Mouse (Mus musculus) cerebellum, adult 2 months (tissue): ENCODE data around the gene Thap7. TPM values are rescaled to one million over a fixed set of nuclear protein-coding genes. Genes with fewer than 3 reads are reported as not detected.
"Not testable (repeated sequence)": the region's sequence is repeated elsewhere in the genome, so short reads cannot be mapped to it uniquely, and the experiment has no call there.

Source experiments
- DNase-seq, 2 experiments: peaks; one replicate each; pipeline ENCODE4 v3.0.0; 2021
- H3K27ac ChIP-seq: fragments of 200-500 bp; 2 replicates; pipeline ENCODE4 v1.5.1; 2012; ENCODE audit warnings: low read length, control low read depth, inconsistent platforms; ENCODE audit not compliant: insufficient read depth
- H3K27me3 ChIP-seq: fragments of 200-500 bp; 2 replicates; pipeline ENCODE4 v1.6.1; 2012; ENCODE audit warnings: inconsistent platforms, mild to moderate bottlenecking, low read length, moderate library complexity; ENCODE audit not compliant: control insufficient read depth, insufficient read depth
- H3K4me1 ChIP-seq: fragments of 200-500 bp; 2 replicates; pipeline ENCODE4 v1.6.1; 2011; ENCODE audit warnings: low read length; ENCODE audit not compliant: control insufficient read depth, insufficient read depth
- H3K4me3 ChIP-seq: fragments of 200-500 bp; replicated peaks from 2 replicates; pipeline ENCODE3; 2011; ENCODE audit warnings: mild to moderate bottlenecking, low read depth, low read length, control low read depth; ENCODE audit not compliant: insufficient read depth
- CTCF ChIP-seq: fragments of 200-500 bp; IDR thresholded peaks from 2 replicates; pipeline ENCODE4 v1.5.1; 2011; ENCODE audit warnings: low read depth, mild to moderate bottlenecking, control low read depth, low read length, moderate library complexity, borderline replicate concordance; ENCODE audit not compliant: insufficient read depth
- POLR2A ChIP-seq: fragments of 200-500 bp; IDR thresholded peaks from 2 replicates; pipeline ENCODE4 v1.6.1; 2011; ENCODE audit warnings: low read length, control low read depth, borderline replicate concordance; ENCODE audit not compliant: insufficient read depth
- WGBS: fragments of 180-500 bp; shearing (Covaris S2); methylation state at CpG from one replicate; pipeline ENCODE4 v1.1.7; 2018; 5-methylcytosine and 5-hydroxymethylcytosine counted together
- polyA plus RNA-seq: library from polyadenylated mRNA; depleted of rRNA; stranded (reverse); fragments of >200 nt; gene quantifications from 2 replicates; pipeline ENCODE4 v1.2.3, GENCODE M21; 2012

The Thap7 gene
- polyA plus RNA-seq, 1 experiment, result 74.3 TPM

- H3K4me1 ChIP-seq, result peaks cover 18% of the 10 kb centered on the region
- TF ChIP-seq CTCF, result no peak; the same call in 1 of the 2 replicates
- peak; percentile 73; the same call in 1 of the 2 replicates for TF ChIP-seq POLR2A
- no peaks in the 10 kb centered on the region for H3K27me3 ChIP-seq
- H3K27ac ChIP-seq, result peak within 1 kb of the TSS; percentile 54
- peak within 1 kb of the TSS; percentile 84 for H3K4me3 ChIP-seq
- WGBS, result under 1% methylated on average over 50 of the region's 50 CpGs
- DNase-seq, result peak; percentile 92 to 94
Observed at GRCm38 (mm10) chr16:17508546-17509239, 22.2 kb downstream of the Thap7 start, which contains the start of gene Lztr1. Gene Lztr1 (plus strand): TSS chr16:17508688.

GRCm38 (mm10) chr16:17508031-17508430 lies 22.9 kb downstream of the Thap7 start:
- TF ChIP-seq CTCF, result 0 out of 2 replicates have a peak, but pooled peaks have one; percentile 7
- not testable (repeated sequence) for H3K27me3 ChIP-seq, DNase-seq
- H3K27ac ChIP-seq, result peak overlapping the region; percentile 39; the same call in 1 of the 2 replicates
- H3K4me1 ChIP-seq, result peaks cover 18% of the 10 kb centered on the region
- H3K4me3 ChIP-seq, result peak overlapping the region; percentile 84
- WGBS, result 20% methylated on average over 3 of the region's 3 CpGs

DNA sequence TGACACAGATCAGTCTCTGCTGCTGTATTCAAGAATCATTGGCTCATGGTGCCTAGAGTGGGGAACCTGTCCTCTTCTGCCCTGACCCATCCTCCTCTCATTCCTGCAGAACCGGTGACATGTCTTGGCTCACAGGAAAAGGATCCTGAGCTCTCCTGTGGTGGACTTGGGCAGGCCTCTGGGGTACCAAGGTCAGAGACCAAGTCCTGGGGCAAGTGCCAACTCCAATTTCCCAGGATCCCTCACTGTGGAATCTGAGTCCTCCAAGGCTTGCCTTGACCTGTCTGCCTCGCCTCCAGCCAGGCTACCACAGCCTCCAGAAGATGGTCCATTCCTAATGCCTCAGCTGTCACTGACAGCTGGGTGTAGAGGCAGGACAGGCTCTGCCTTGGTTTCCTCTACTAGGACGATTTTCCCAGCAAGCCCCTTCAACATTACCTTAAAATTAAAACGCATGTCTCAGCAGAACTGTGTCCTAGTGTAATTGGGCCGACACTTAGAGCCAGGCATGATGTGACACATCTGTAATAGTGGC lies 23.9 kb downstream of the Thap7 start:
- Histone ChIP-seq H3K27ac (no peak overlapping the region; the same call in 1 of the 2 replicates), H3K27me3 (no peaks in the 10 kb centered on the region), H3K4me3 (no peak overlapping the region), H3K4me1 (peaks cover 17% of the 10 kb centered on the region)
- WGBS, result 75% methylated on average over 5 of the region's 5 CpGs
- DNase-seq, result no peak
- TF ChIP-seq CTCF, result no peak
- no peak for TF ChIP-seq POLR2A

GRCm38 (mm10) chr16:17502681-17503080 lies 28.3 kb downstream of the Thap7 start:
- TF ChIP-seq POLR2A, result no peak
- TF ChIP-seq CTCF, result no peak
- 77% methylated on average over 4 of the region's 4 CpGs for WGBS
- Histone ChIP-seq H3K4me3 (no peak overlapping the region), H3K27ac (no peak overlapping the region), H3K27me3 (no peaks in the 10 kb centered on the region), H3K4me1 (peaks cover 15% of the 10 kb centered on the region)
- no peak for DNase-seq

- no peak overlapping the region for H3K27ac ChIP-seq
- no peak for TF ChIP-seq POLR2A
- TF ChIP-seq CTCF, result no peak
- WGBS, result 27% methylated on average over 10 of the region's 10 CpGs
- DNase-seq, result peak in 1 of 2 experiments; percentile 37
- H3K27me3 ChIP-seq, result no peaks in the 10 kb centered on the region
- peaks cover 41% of the 10 kb centered on the region for H3K4me1 ChIP-seq
- no peak overlapping the region for H3K4me3 ChIP-seq
Observed at GRCm38 (mm10) chr16:17499249-17499883, 31.6 kb downstream of the Thap7 start.

DNA sequence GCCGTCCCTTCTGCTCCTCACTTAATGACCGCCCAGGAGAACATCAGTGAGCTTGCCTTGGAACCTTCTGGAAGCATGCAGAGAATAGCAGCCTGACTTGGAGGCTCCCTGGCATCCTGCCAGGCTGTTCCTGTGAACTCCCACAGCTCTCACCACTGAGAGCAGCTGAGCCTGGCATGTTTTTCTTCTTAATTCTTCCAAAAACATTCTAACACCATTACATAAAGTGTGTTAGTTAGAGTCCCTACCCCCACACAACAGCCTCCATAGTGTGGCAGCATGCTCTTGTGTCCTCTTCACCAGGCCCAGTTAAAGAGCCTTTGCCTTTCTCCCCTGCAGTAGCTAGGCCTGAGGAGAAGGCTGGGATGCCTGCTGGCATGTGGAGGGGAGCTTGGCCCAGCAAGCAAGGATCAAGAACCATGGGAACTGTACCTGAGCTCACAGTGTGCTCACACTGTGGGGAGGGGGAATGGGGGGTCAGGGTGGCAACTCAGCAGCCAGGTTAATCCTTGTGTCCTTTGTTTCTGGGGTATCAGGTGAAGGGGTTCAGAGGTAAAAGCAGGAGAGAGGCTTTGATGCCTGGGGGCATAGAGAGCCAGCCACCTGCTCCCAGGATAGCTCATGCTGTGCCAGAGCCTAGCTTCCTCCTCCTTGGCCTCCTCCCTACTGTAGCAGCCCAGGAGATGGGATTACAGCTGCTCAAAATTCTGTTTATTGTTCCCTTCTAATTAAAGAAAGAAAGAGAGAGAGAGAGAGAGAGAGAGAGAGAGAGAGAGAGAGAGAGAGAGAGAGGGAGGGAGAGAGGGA lies 34.2 kb downstream of the Thap7 start:
- H3K4me1 ChIP-seq, result peaks cover 56% of the 10 kb centered on the region
- no peaks in the 10 kb centered on the region for H3K27me3 ChIP-seq
- H3K27ac ChIP-seq, result peak overlapping the region; percentile 95
- no peak overlapping the region for H3K4me3 ChIP-seq
- peak; percentile 77 to 84 for DNase-seq
- TF ChIP-seq POLR2A (no peak), CTCF (no peak)
- WGBS, result 2% methylated on average over 2 of the region's 2 CpGs

DNA sequence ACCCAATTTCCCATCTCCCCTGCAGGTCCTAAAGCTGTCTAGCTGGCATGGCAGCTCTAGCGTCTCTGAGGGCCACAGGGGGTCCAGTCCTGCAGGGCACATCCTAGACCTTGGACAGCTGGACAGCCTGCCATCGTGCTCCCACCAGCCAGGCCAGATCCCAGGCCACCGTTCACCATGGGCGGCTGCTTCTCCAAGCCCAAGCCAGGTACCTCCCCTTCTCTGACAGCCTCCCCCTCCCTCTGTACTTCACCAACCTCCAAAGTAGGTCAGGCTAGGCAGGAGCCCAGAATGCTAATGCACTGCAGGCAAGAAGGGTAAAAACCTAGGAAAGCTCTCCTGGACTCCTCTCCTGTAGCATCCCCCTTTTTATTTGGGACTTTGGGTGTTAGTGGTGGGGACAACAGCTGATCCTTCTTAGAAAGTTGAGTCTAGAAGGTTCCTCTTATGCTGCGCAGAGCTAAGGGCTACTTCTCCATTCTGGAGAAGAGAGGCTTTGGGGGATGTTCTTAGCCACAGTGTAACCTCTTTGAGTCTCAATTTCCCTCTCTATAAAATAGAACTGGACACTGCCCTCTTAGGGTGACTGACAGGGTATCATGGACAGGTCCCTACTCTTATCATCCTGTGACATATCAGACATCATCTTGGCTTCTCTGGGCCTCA lies 38.9 kb downstream of the Thap7 start:
- no peaks in the 10 kb centered on the region for H3K27me3 ChIP-seq
- H3K4me3 ChIP-seq, result peak overlapping the region; percentile 36
- DNase-seq, result peak; percentile 85 to 87
- WGBS, result 16% methylated on average over 5 of the region's 5 CpGs
- peak overlapping the region; percentile 89 for H3K27ac ChIP-seq
- peaks cover 44% of the 10 kb centered on the region for H3K4me1 ChIP-seq
- TF ChIP-seq POLR2A, result peak; percentile 49; the same call in 1 of the 2 replicates
- TF ChIP-seq CTCF, result no peak
